Mouse (Mus musculus) ZHBTc4 (cell line): Measurements from ENCODE around the gene Pdlim1.
"Not testable (repeated sequence)": the region's sequence is repeated elsewhere in the genome, so short reads cannot be mapped to it uniquely, and the experiment has no call there.

ENCODE experiments used
- DNase-seq: peaks from one replicate; pipeline ENCODE4 v3.0.0-alpha.2; 2011; ENCODE audit warnings: low read depth, low spot score

Gene Pdlim1

GRCm38 (mm10) chr19:40240838-40241689, 30.6 kb downstream of the Pdlim1 start:
- peak; percentile 75 for DNase-seq

GRCm38 (mm10) chr19:40240360-40240759, 31.3 kb downstream of the Pdlim1 start:
- DNase-seq, result peak; percentile 28

GRCm38 (mm10) chr19:40238175-40238850, 33.3 kb downstream of the Pdlim1 start:
- no peak for DNase-seq

- DNase-seq, result no peak
These were observed 39.1 kb downstream of the Pdlim1 start for GRCm38 (mm10) chr19:40232560-40232959.

- peak; percentile 66 for DNase-seq
These were observed 39.7 kb downstream of the Pdlim1 start for GRCm38 (mm10) chr19:40231825-40232541.

- no peak for DNase-seq
These were observed 40.4 kb downstream of the Pdlim1 start for GRCm38 (mm10) chr19:40231074-40231738.

GRCm38 (mm10) chr19:40226516-40227151, 45.0 kb downstream of the Pdlim1 start:
- no peak for DNase-seq

- DNase-seq, result no peak
These were observed 45.9 kb downstream of the Pdlim1 start for GRCm38 (mm10) chr19:40225761-40226110.

- DNase-seq, result peak; percentile 78
These were observed 46.4 kb downstream of the Pdlim1 start for GRCm38 (mm10) chr19:40225102-40225760.

- not testable (repeated sequence) for DNase-seq
These were observed 49.3 kb downstream of the Pdlim1 start for GRCm38 (mm10) chr19:40222307-40222706.

GRCm38 (mm10) chr19:40220878-40221277, 50.8 kb downstream of the Pdlim1 start:
- DNase-seq, result no peak

- peak; percentile 76 for DNase-seq
These were observed 68.7 kb downstream of the Pdlim1 start for GRCm38 (mm10) chr19:40202947-40203346.

- DNase-seq, result no peak
These were observed 81.0 kb downstream of the Pdlim1 start for GRCm38 (mm10) chr19:40190596-40190995.

GRCm38 (mm10) chr19:40187160-40187559, 84.5 kb downstream of the Pdlim1 start, which contains the start of gene Cyp2c70:
Cyp2c70 (minus strand) TSS chr19:40187333.
- DNase-seq, result no peak

GRCm38 (mm10) chr19:40183600-40183999, 88.0 kb downstream of the Pdlim1 start:
- no peak for DNase-seq

- DNase-seq, result peak; percentile 11
These were observed 93.3 kb downstream of the Pdlim1 start for GRCm38 (mm10) chr19:40178311-40178710.
